Mouse (Mus musculus) sigmoid colon, adult 10 weeks (tissue): ENCODE data around the gene Bzw1. TPM values are rescaled to one million over a fixed set of nuclear protein-coding genes. Genes with fewer than 3 reads are reported as not detected.

Experiments
- polyA plus RNA-seq: library from polyadenylated mRNA; stranded (reverse); fragments of 350-450 nt; fragmentation: Illumina TruSeq; extraction: RNeasy Lipid Tissue Mini Kit (QIAGEN cat#74804); gene quantifications from one replicate; pipeline ENCODE4 v1.2.3, GENCODE M21; 2014; ENCODE audit warnings: low read depth, low replicate concordance

Bzw1 gene
- polyA plus RNA-seq: 460 TPM

GRCm38 (mm10) chr1:58392652-58393283 lies at the start of gene Bzw1:
Gene Bzw1, plus strand, starts transcription at chr1:58392898.

GRCm38 (mm10) chr1:58423371-58424248 lies 30.9 kb downstream of the Bzw1 start, which contains the start of gene Clk1:
Gene Clk1, minus strand, starts transcription at chr1:58424066.

GRCm38 (mm10) chr1:58445143-58445722 lies 52.5 kb downstream of the Bzw1 start, which contains the start of the genes Nif3l1 and Ppil3:
Gene Nif3l1, plus strand, starts transcription at chr1:58445151.
Gene Ppil3, minus strand, starts transcription at chr1:58445486.

Other genes starting within 250 kb of the Bzw1 start
- not detected for gene Aox4, start 182.5 kb upstream of the Bzw1 start, polyA plus RNA-seq
- 0.22 TPM for gene Aox2, start 114.6 kb upstream of the Bzw1 start, polyA plus RNA-seq
- gene Clk1, start 31.2 kb downstream of the Bzw1 start, polyA plus RNA-seq: 1,145 TPM
- gene Nif3l1, start 52.3 kb downstream of the Bzw1 start, polyA plus RNA-seq: 23.3 TPM
- gene Ppil3, start 52.6 kb downstream of the Bzw1 start, polyA plus RNA-seq: 90.8 TPM
- gene Orc2, start 112.2 kb downstream of the Bzw1 start, polyA plus RNA-seq: 43.5 TPM
- gene Fam126b, start 193.4 kb downstream of the Bzw1 start, polyA plus RNA-seq: 33.8 TPM
- gene Ndufb3, start 193.5 kb downstream of the Bzw1 start, polyA plus RNA-seq: 60.6 TPM